ENCODE assay signal across 10 mouse cellular contexts in genomic region chr2:153015804-153016203, GRCm38 (mm10). TPM values are rescaled to one million over a fixed set of nuclear protein-coding genes. Genes with fewer than 3 reads are reported as not detected.
A peak's percentile ranks its signal among the peaks of the same experiment; 100 is the strongest.
DNase-seq lines count a peak whose midpoint lies in the region; ATAC-seq and TF ChIP-seq lines count a peak whose summit lies in the region.
"Had no signal": no experiment of that assay in that cellular context is flagged by ENCODE, and none has a peak within 500 bp of the region (broad histone marks: within the 10 kb centered on the region; RNA-seq: fewer than 3 reads in every experiment).

No protein-coding gene starts in this region.

- TF ChIP-seq CTCF in gastrocnemius, adult 2 months (IDR thresholded peaks at IDR 0.05): no peak

- no peak for ATAC-seq in lung, embryonic 16.5 days (ENCODE audit: low read depth)
- 0 out of 2 replicates have a peak, but pooled peaks have one; percentile 17 for ATAC-seq in forebrain, embryonic 13.5 days
- ATAC-seq in midbrain, embryonic 15.5 days (replicated peaks): 0 out of 2 replicates have a peak, but pooled peaks have one; percentile 32

- 38% methylated on average over 8 of the region's 8 CpGs for WGBS in lung, embryonic 16.5 days
- 34% methylated on average over 6 of the region's 8 CpGs for WGBS in forebrain, embryonic 13.5 days
- 37% methylated on average over 8 of the region's 8 CpGs for WGBS in midbrain, embryonic 15.5 days

- H3K27me3 ChIP-seq in lung, embryonic 16.5 days (ENCODE audit: control insufficient read depth, insufficient read depth, low read depth, low read length): no peaks in the 10 kb centered on the region
- peaks cover 8% of the 10 kb centered on the region; the same call in 1 of the 2 replicates for H3K27me3 ChIP-seq in forebrain, embryonic 13.5 days
- H3K27me3 ChIP-seq in midbrain, embryonic 15.5 days (replicated peaks): 0 out of 2 replicates have a peak, but pooled peaks cover 5% of the 10 kb centered on the region

- H3K9ac ChIP-seq in lung, embryonic 16.5 days (ENCODE audit: low read length): no peak overlapping the region
- H3K9ac ChIP-seq in forebrain, embryonic 13.5 days: 0 out of 2 replicates have a peak overlapping the region, but pooled peaks have one; percentile 87
- H3K9ac ChIP-seq in midbrain, embryonic 15.5 days: 0 out of 2 replicates have a peak overlapping the region, but pooled peaks have one; percentile 3

- no peak overlapping the region for H3K27ac ChIP-seq in gastrocnemius, adult 2 months
- H3K27ac ChIP-seq in lung, embryonic 16.5 days (ENCODE audit: low read length): no peak overlapping the region
- H3K27ac ChIP-seq in forebrain, embryonic 13.5 days: peak overlapping the region; percentile 54; the same call in 1 of the 2 replicates
- H3K27ac ChIP-seq in midbrain, embryonic 15.5 days: peak overlapping the region; percentile 22; the same call in 1 of the 2 replicates

- intact Hi-C loops in gastrocnemius, adult 2 months (cut with DNase I): loop anchor here (2.0 to 10.0 kb wide), 3 partner anchors 101 to 341 kb away; partner anchors contain the start of gene Bcl2l1

- peak overlapping the region; percentile 86 for H3K4me3 ChIP-seq in gastrocnemius, adult 2 months
- H3K4me3 ChIP-seq in lung, embryonic 16.5 days (ENCODE audit: low read length): no peak overlapping the region; the same call in 1 of the 2 replicates
- H3K4me3 ChIP-seq in forebrain, embryonic 13.5 days: peak overlapping the region; percentile 90; the same call in 1 of the 2 replicates
- H3K4me3 ChIP-seq in midbrain, embryonic 15.5 days: peak overlapping the region; percentile 83

- no peaks in the 10 kb centered on the region for H3K9me3 ChIP-seq in lung, embryonic 16.5 days (ENCODE audit: control insufficient read depth, low read length)
- H3K9me3 ChIP-seq in forebrain, embryonic 13.5 days (replicated peaks): no peaks in the 10 kb centered on the region
- no peaks in the 10 kb centered on the region for H3K9me3 ChIP-seq in midbrain, embryonic 15.5 days

- no peak for DNase-seq in gastrocnemius, adult 2 months
- no peak for DNase-seq in gastrocnemius, adult 8-10 months (ENCODE audit: low spot score in 2 of 2)
- DNase-seq in lung, adult 18-20 months: no peak
- no peak for DNase-seq in c-Kit-positive CD71-positive TER-119-positive erythroid progenitor cells, embryonic 14.5 days (ENCODE audit: low spot score)
- DNase-seq in left cerebral cortex, adult 8-10 months (ENCODE audit: low spot score in 2 of 2): no peak

- H3K4me1 ChIP-seq in lung, embryonic 16.5 days (replicated peaks; ENCODE audit: control insufficient read depth, insufficient read depth, low read length): peaks cover 8% of the 10 kb centered on the region
- peaks cover 19% of the 10 kb centered on the region for H3K4me1 ChIP-seq in forebrain, embryonic 13.5 days
- H3K4me1 ChIP-seq in midbrain, embryonic 15.5 days: peaks cover 10% of the 10 kb centered on the region

- no peaks in the 10 kb centered on the region for H3K36me3 ChIP-seq in lung, embryonic 16.5 days (ENCODE audit: control insufficient read depth, insufficient read depth, low read length)
- H3K36me3 ChIP-seq in forebrain, embryonic 13.5 days (ENCODE audit: poor library complexity, severe bottlenecking): peaks cover 22% of the 10 kb centered on the region
- H3K36me3 ChIP-seq in midbrain, embryonic 15.5 days (replicated peaks): peaks cover 5% of the 10 kb centered on the region; the same call in 1 of the 2 replicates

- peak overlapping the region; percentile 31 for H3K4me2 ChIP-seq in lung, embryonic 16.5 days (ENCODE audit: low read depth, low read length)
- peak overlapping the region; percentile 84 for H3K4me2 ChIP-seq in forebrain, embryonic 13.5 days
- peak overlapping the region; percentile 65 for H3K4me2 ChIP-seq in midbrain, embryonic 15.5 days

RNA-seq across cellular contexts. Expression of gene Pdrg1, which starts 0.6 kb away (rescaled TPM):
- total RNA-seq in gastrocnemius, adult 2 months (2021): 10 to 100 TPM; 73.6 to 91.5 TPM
- total RNA-seq in gastrocnemius, adult 8-10 months (2022): 10 to 100 TPM; 71.5 to 83.6 (median 81.3) TPM
- polyA plus RNA-seq in lung, embryonic 16.5 days (2015; fragmentation: Nextera tagmentation; extraction: Ambion mirVana): 101 and 114 TPM in 2 replicates
- polyA plus RNA-seq in forebrain, embryonic 13.5 days (2015; fragmentation: Nextera tagmentation; extraction: Ambion mirVana): 142 TPM in 2 replicates
- 234 and 236 TPM in 2 replicates for polyA plus RNA-seq in midbrain, embryonic 15.5 days (2015; fragmentation: Nextera tagmentation; extraction: Ambion mirVana)
- 10 to 100 TPM; 53.3 to 59.2 (median 57.1) TPM for total RNA-seq in left cerebral cortex, adult 8-10 months (2022)

RNA-seq across cellular contexts. Expression of gene Xkr7, which starts 15.8 kb away (rescaled TPM):
- total RNA-seq in gastrocnemius, adult 2 months (2021): not detected
- not detected for total RNA-seq in gastrocnemius, adult 8-10 months (2022)
- not detected in 2 replicates for polyA plus RNA-seq in lung, embryonic 16.5 days (2015; fragmentation: Nextera tagmentation; extraction: Ambion mirVana)
- polyA plus RNA-seq in forebrain, embryonic 13.5 days (2015; fragmentation: Nextera tagmentation; extraction: Ambion mirVana): 1.0 and 1.5 TPM in 2 replicates
- polyA plus RNA-seq in midbrain, embryonic 15.5 days (2015; fragmentation: Nextera tagmentation; extraction: Ambion mirVana): 1.9 and 2.1 TPM in 2 replicates
- total RNA-seq in left cerebral cortex, adult 8-10 months (2022): 1 to 10 TPM; 5.0 to 6.7 (median 5.9) TPM
- total RNA-seq: heart, adult 18-20 months had no signal
- polyA plus RNA-seq: limb, embryonic 11.5 days had no signal

RNA-seq across cellular contexts. Expression of gene Ccm2l, which starts 50.0 kb away (rescaled TPM):
- total RNA-seq in gastrocnemius, adult 2 months (2021): 1 to 10 TPM; 4.5 to 6.9 TPM
- total RNA-seq in gastrocnemius, adult 8-10 months (2022): 1 to 10 TPM; 2.6 to 3.3 (median 2.8) TPM
- polyA plus RNA-seq in lung, embryonic 16.5 days (2015; fragmentation: Nextera tagmentation; extraction: Ambion mirVana): 2.8 and 3.5 TPM in 2 replicates
- polyA plus RNA-seq in forebrain, embryonic 13.5 days (2015; fragmentation: Nextera tagmentation; extraction: Ambion mirVana): 0.58 and 0.72 TPM in 2 replicates
- 1.7 and 2.7 TPM in 2 replicates for polyA plus RNA-seq in midbrain, embryonic 15.5 days (2015; fragmentation: Nextera tagmentation; extraction: Ambion mirVana)
- 1 to 10 TPM; 4.3 to 4.6 (median 4.4) TPM for total RNA-seq in left cerebral cortex, adult 8-10 months (2022)

RNA-seq across cellular contexts. Expression of gene Ttll9, which starts 53.5 kb away (rescaled TPM):
- not detected for total RNA-seq in gastrocnemius, adult 2 months (2021)
- not detected for total RNA-seq in gastrocnemius, adult 8-10 months (2022)
- 1.5 and 2.5 TPM in 2 replicates for polyA plus RNA-seq in lung, embryonic 16.5 days (2015; fragmentation: Nextera tagmentation; extraction: Ambion mirVana)
- polyA plus RNA-seq in forebrain, embryonic 13.5 days (2015; fragmentation: Nextera tagmentation; extraction: Ambion mirVana): 1.7 and 1.8 TPM in 2 replicates
- 8.8 and 8.9 TPM in 2 replicates for polyA plus RNA-seq in midbrain, embryonic 15.5 days (2015; fragmentation: Nextera tagmentation; extraction: Ambion mirVana)
- 1 to 10 TPM; 1.2 to 3.3 (median 2.3) TPM for total RNA-seq in left cerebral cortex, adult 8-10 months (2022)
- total RNA-seq: heart, adult 18-20 months had no signal

Comparison
In these comparisons a context has a peak if more than half of its experiments do, and no peak if none do; other contexts are left out.
1. H3K27ac ChIP-seq: peak in forebrain, embryonic 13.5 days (single experiment) and midbrain, embryonic 15.5 days (single experiment); none in gastrocnemius, adult 2 months (single experiment) and lung, embryonic 16.5 days (single experiment).
2. H3K4me2 ChIP-seq: peak in every context shown above with its lines; median percentile 84 in forebrain, embryonic 13.5 days; 65 in midbrain, embryonic 15.5 days; 31 in lung, embryonic 16.5 days.
3. RNA of gene Xkr7, which starts 15.8 kb away (total RNA-seq): 5.0 to 6.7 TPM in left cerebral cortex, adult 8-10 months; not detected in gastrocnemius, adult 2 months and not detected in gastrocnemius, adult 8-10 months; every median in the first group is over 4 times any median in the second.